Mouse (Mus musculus): Measurements from ENCODE around the gene Mpp3. TPM values are rescaled to one million over a fixed set of nuclear protein-coding genes. Genes with fewer than 3 reads are reported as not detected.

Gene Mpp3
- polyA plus RNA-seq, 1 experiment: 2.4 TPM

- WGBS: 47% methylated on average over 10 of the region's 10 CpGs
- Histone ChIP-seq H3K4me1 (ENCODE audit: control insufficient read depth, insufficient read depth, low read length) (peaks cover 4% of the 10 kb centered on the region; the same call in 1 of the 2 replicates), H3K4me3 (replicated peaks; ENCODE audit: extremely low read depth, low read depth, low read length) (no peak within 1 kb of the TSS)
- TF ChIP-seq CTCF (IDR thresholded peaks at IDR 0.05; ENCODE audit: insufficient read depth, low read length): no peak
- TF ChIP-seq POLR2A (IDR thresholded peaks at IDR 0.05; ENCODE audit: borderline replicate concordance, extremely low read depth, low read depth, low read length): no peak
- DNase-seq: no peak
Measured at GRCm38 (mm10) chr11:101966965-101967614, 61.2 kb downstream of the Mpp3 start, which contains the start of gene Sost. TSS of gene Sost (minus strand) at chr11:101967015.

DNA sequence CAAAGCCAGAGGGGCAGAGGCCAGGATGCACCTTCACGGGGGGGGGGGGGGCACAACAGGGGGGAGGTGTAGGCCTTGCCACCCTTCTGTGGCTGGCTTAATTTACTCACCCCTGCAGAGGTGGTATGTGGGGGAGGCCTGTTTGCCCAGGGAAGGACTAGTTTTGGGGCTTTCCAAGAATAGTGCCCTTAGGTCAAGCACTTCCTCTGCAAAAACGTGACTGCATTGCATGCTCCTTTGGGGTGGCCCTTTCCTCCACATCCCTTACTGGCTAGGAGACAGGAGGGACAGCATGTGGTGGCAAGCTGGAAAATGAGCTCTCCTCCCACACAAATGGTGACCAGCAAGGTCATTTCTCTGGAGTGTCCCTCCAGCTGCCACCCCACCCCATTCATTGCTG, 62.7 kb downstream of the Mpp3 start:
- no peak for DNase-seq
- 31% methylated on average over 2 of the region's 2 CpGs for whole genome bisulfite sequencing
- Histone ChIP-seq H3K4me3 (replicated peaks; ENCODE audit: extremely low read depth, low read depth, low read length) (no peak overlapping the region), H3K4me1 (ENCODE audit: control insufficient read depth, insufficient read depth, low read length) (peaks cover 4% of the 10 kb centered on the region; the same call in 1 of the 2 replicates)
- TF ChIP-seq CTCF (IDR thresholded peaks at IDR 0.05; ENCODE audit: insufficient read depth, low read length) (no peak), POLR2A (IDR thresholded peaks at IDR 0.05; ENCODE audit: borderline replicate concordance, extremely low read depth, low read depth, low read length) (no peak)

DNA sequence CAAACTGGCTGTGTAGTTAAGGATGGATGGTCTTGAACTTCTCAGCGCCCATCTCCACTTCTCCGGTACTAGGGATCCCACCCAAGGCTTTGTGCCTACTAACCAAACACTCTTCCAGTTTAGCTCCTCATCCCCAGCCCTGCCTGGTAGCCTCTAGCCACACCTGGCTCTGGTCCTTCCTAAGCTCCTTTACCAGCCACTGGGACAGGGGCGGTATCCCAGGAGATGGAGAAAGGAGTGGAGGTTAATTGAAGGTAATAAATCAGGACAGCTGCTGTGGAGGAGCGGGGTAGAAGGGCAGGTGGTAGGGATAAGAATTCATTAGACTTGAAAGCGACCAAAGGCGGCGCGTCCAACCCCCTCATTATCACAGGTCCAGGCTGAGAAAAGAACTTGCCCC, 63.6 kb downstream of the Mpp3 start:
- WGBS: 51% methylated on average over 8 of the region's 8 CpGs
- DNase-seq: no peak
- Histone ChIP-seq H3K4me3 (replicated peaks; ENCODE audit: extremely low read depth, low read depth, low read length) (no peak overlapping the region), H3K4me1 (ENCODE audit: control insufficient read depth, insufficient read depth, low read length) (peaks cover 4% of the 10 kb centered on the region; the same call in 1 of the 2 replicates)
- TF ChIP-seq CTCF (IDR thresholded peaks at IDR 0.05; ENCODE audit: insufficient read depth, low read length): no peak
- no peak for TF ChIP-seq POLR2A (IDR thresholded peaks at IDR 0.05; ENCODE audit: borderline replicate concordance, extremely low read depth, low read depth, low read length)

- TF ChIP-seq CTCF (IDR thresholded peaks at IDR 0.05; ENCODE audit: insufficient read depth, low read length): no peak
- TF ChIP-seq POLR2A (IDR thresholded peaks at IDR 0.05; ENCODE audit: borderline replicate concordance, extremely low read depth, low read depth, low read length): no peak
- under 1% methylated on average over 78 of the region's 78 CpGs for WGBS
- no peak for DNase-seq
Measured at GRCm38 (mm10) chr11:101963473-101964291, 64.6 kb downstream of the Mpp3 start.

GRCm38 (mm10) chr11:101963043-101963442, 65.2 kb downstream of the Mpp3 start:
- TF ChIP-seq CTCF (IDR thresholded peaks at IDR 0.05; ENCODE audit: insufficient read depth, low read length): no peak
- 3% methylated on average over 11 of the region's 11 CpGs for WGBS
- DNase-seq: no peak
- no peak overlapping the region for H3K4me3 ChIP-seq (replicated peaks; ENCODE audit: extremely low read depth, low read depth, low read length)
- H3K4me1 ChIP-seq (ENCODE audit: control insufficient read depth, insufficient read depth, low read length): peaks cover 4% of the 10 kb centered on the region; the same call in 1 of the 2 replicates

More at GRCm38 (mm10) chr11:101963473-101964291, 64.6 kb downstream of the Mpp3 start:
- Histone ChIP-seq H3K4me1 (ENCODE audit: control insufficient read depth, insufficient read depth, low read length) (peaks cover 4% of the 10 kb centered on the region; the same call in 1 of the 2 replicates), H3K4me3 (replicated peaks; ENCODE audit: extremely low read depth, low read depth, low read length) (peak overlapping the region; percentile 8)

DNA sequence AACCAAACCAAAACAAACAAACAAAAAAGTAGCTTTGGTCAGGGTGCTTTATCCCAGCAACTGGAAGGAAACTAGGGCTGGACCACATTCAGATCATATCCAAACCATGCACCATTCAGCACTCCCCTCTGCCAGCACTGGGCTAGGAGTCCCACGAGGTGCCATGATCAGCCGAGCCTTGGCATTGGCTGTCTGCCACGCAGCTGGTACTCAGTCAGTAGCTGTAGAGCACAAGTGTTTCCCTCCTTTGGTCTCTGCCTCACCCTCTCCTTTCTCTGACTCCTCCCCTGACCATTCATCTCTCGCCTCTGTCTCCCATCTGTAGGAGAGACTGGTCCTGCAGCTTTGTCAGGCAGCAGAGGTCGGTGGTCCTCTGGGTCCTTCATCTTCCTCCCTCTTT, 70.8 kb downstream of the Mpp3 start:
- no peak for DNase-seq
- no peak for TF ChIP-seq CTCF (IDR thresholded peaks at IDR 0.05; ENCODE audit: insufficient read depth, low read length)
- no peak for TF ChIP-seq POLR2A (IDR thresholded peaks at IDR 0.05; ENCODE audit: borderline replicate concordance, extremely low read depth, low read depth, low read length)
- 45% methylated on average over 5 of the region's 5 CpGs for WGBS
- Histone ChIP-seq H3K4me3 (replicated peaks; ENCODE audit: extremely low read depth, low read depth, low read length) (no peak overlapping the region), H3K4me1 (ENCODE audit: control insufficient read depth, insufficient read depth, low read length) (no peaks in the 10 kb centered on the region; the same call in 1 of the 2 replicates)

- no peak overlapping the region for H3K4me3 ChIP-seq (replicated peaks; ENCODE audit: extremely low read depth, low read depth, low read length)
- 30% methylated on average over 4 of the region's 4 CpGs for WGBS
- DNase-seq: no peak
- no peak for TF ChIP-seq POLR2A (IDR thresholded peaks at IDR 0.05; ENCODE audit: borderline replicate concordance, extremely low read depth, low read depth, low read length)
- no peak for TF ChIP-seq CTCF (IDR thresholded peaks at IDR 0.05; ENCODE audit: insufficient read depth, low read length)
- H3K4me1 ChIP-seq (ENCODE audit: control insufficient read depth, insufficient read depth, low read length): no peaks in the 10 kb centered on the region; the same call in 1 of the 2 replicates
Measured at GRCm38 (mm10) chr11:101953441-101953840, 74.8 kb downstream of the Mpp3 start.

- DNase-seq: no peak
- 11% methylated on average over 24 of the region's 24 CpGs for WGBS
Measured at GRCm38 (mm10) chr11:101952541-101953341, 75.5 kb downstream of the Mpp3 start.

DNA sequence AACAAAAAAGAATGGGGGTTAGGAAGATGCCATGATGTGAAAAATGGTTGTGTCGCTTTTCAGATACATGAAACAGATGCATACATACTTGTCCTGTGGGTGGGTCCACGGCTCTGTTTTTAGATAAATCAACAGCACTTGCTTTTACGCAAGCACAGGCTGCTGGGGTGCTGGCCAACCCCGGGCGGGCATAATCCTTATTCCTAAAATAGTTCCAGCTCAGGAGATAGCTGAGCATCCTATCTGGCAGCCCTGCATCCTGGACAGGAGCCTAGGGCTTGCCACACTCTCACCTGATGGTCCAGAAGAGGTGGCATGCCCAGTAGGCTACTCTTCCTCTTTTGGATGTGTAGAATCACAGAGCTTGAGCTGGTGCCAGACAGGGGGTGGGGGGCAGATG, 78.2 kb downstream of the Mpp3 start:
- 70% methylated on average over 5 of the region's 5 CpGs for WGBS
- no peak for DNase-seq
- no peak for TF ChIP-seq POLR2A (IDR thresholded peaks at IDR 0.05; ENCODE audit: borderline replicate concordance, extremely low read depth, low read depth, low read length)
- TF ChIP-seq CTCF (IDR thresholded peaks at IDR 0.05; ENCODE audit: insufficient read depth, low read length): no peak
- no peak overlapping the region for H3K4me3 ChIP-seq (replicated peaks; ENCODE audit: extremely low read depth, low read depth, low read length)
- H3K4me1 ChIP-seq (ENCODE audit: control insufficient read depth, insufficient read depth, low read length): no peaks in the 10 kb centered on the region; the same call in 1 of the 2 replicates

More at GRCm38 (mm10) chr11:101952541-101953341, 75.5 kb downstream of the Mpp3 start:
- TF ChIP-seq POLR2A (IDR thresholded peaks at IDR 0.05; ENCODE audit: borderline replicate concordance, extremely low read depth, low read depth, low read length): no peak
- TF ChIP-seq CTCF (IDR thresholded peaks at IDR 0.05; ENCODE audit: insufficient read depth, low read length): no peak
- H3K4me1 ChIP-seq (ENCODE audit: control insufficient read depth, insufficient read depth, low read length): no peaks in the 10 kb centered on the region; the same call in 1 of the 2 replicates
- no peak overlapping the region for H3K4me3 ChIP-seq (replicated peaks; ENCODE audit: extremely low read depth, low read depth, low read length)

Other genes starting within 250 kb of the Mpp3 start
- gene Etv4, start 243.1 kb downstream of the Mpp3 start, polyA plus RNA-seq (2012; rRNA removed): 0.60 and 0.95 TPM in 2 replicates
- 4.3 and 4.4 TPM in 2 replicates for gene Meox1, start 134.1 kb downstream of the Mpp3 start, polyA plus RNA-seq (2012; rRNA removed)
- gene Sost, start 61.4 kb downstream of the Mpp3 start, polyA plus RNA-seq (2012; rRNA removed): 2.0 and 2.2 TPM in 2 replicates
- not detected in 2 replicates for gene Cfap97d1, start 44.2 kb downstream of the Mpp3 start, polyA plus RNA-seq (2012; rRNA removed)
- 176 and 296 TPM in 2 replicates for gene Dusp3, start 41.4 kb downstream of the Mpp3 start, polyA plus RNA-seq (2012; rRNA removed)
- 7.8 and 12.0 TPM in 2 replicates for gene Cd300lg, start 13.0 kb upstream of the Mpp3 start, polyA plus RNA-seq (2012; rRNA removed)
- gene Mpp2, start 60.1 kb upstream of the Mpp3 start, polyA plus RNA-seq (2012; rRNA removed): 12.8 and 14.4 TPM in 2 replicates
- 6.3 and 9.8 TPM in 2 replicates for gene Ppy, start 72.9 kb upstream of the Mpp3 start, polyA plus RNA-seq (2012; rRNA removed)
- gene Pyy, start 79.4 kb upstream of the Mpp3 start, polyA plus RNA-seq (2012; rRNA removed): 9.6 TPM in 1 of 2 replicates, not detected in the other
- gene Nags, start 117.1 kb upstream of the Mpp3 start, polyA plus RNA-seq (2012; rRNA removed): 0.41 and 0.72 TPM in 2 replicates
- 20.5 and 26.7 TPM in 2 replicates for gene Tmem101, start 127.9 kb upstream of the Mpp3 start, polyA plus RNA-seq (2012; rRNA removed)
- 20.8 and 30.6 TPM in 2 replicates for gene Lsm12, start 156.8 kb upstream of the Mpp3 start, polyA plus RNA-seq (2012; rRNA removed)
- gene G6pc3, start 161.2 kb upstream of the Mpp3 start, polyA plus RNA-seq (2012; rRNA removed): 74.4 and 82.5 TPM in 2 replicates
- gene Hdac5, start 201.7 kb upstream of the Mpp3 start, polyA plus RNA-seq (2012; rRNA removed): 140 and 160 TPM in 2 replicates
- 0.65 and 0.68 TPM in 2 replicates for gene BC030867, start 220.4 kb upstream of the Mpp3 start, polyA plus RNA-seq (2012; rRNA removed)
- 0.15 and 1.8 TPM in 2 replicates for gene Asb16, start 240.3 kb upstream of the Mpp3 start, polyA plus RNA-seq (2012; rRNA removed)